ENCODE assay signal across 9 mouse cellular contexts in genomic region chr6:115761995-115762756, GRCm38 (mm10). TPM values are rescaled to one million over a fixed set of nuclear protein-coding genes. Genes with fewer than 3 reads are reported as not detected.
A peak's percentile ranks its signal among the peaks of the same experiment; 100 is the strongest.
DNase-seq lines count a peak whose midpoint lies in the region; ATAC-seq and TF ChIP-seq lines count a peak whose summit lies in the region.
"Had no signal": no experiment of that assay in that cellular context is flagged by ENCODE, and none has a peak within 500 bp of the region (broad histone marks: within the 10 kb centered on the region; RNA-seq: fewer than 3 reads in every experiment).

Gene Tmem40 (minus strand): TSS chr6:115762410.

- H3K4me2 ChIP-seq in forebrain, embryonic 12.5 days: peak within 1 kb of the TSS; percentile 28
- H3K4me2 ChIP-seq in forebrain, postnatal 0 days (ENCODE audit: low read depth): no peak within 1 kb of the TSS
- peak within 1 kb of the TSS; percentile 24; the same call in 1 of the 2 replicates for H3K4me2 ChIP-seq in embryonic facial prominence, embryonic 13.5 days
- peak within 1 kb of the TSS; percentile 45 for H3K4me2 ChIP-seq in liver, embryonic 13.5 days

- no peak for TF ChIP-seq CTCF in forebrain, postnatal 0 days (IDR thresholded peaks at IDR 0.05; ENCODE audit: low read depth)
- TF ChIP-seq CTCF in kidney, adult 2 months (conservative IDR thresholded peaks at IDR 0.05; ENCODE audit: insufficient read depth, insufficient read length, low read depth, low read length): no peak

- H3K4me3 ChIP-seq in forebrain, embryonic 12.5 days (replicated peaks): no peak within 1 kb of the TSS
- H3K4me3 ChIP-seq in forebrain, postnatal 0 days (ENCODE audit: low read depth, low read length): no peak within 1 kb of the TSS
- H3K4me3 ChIP-seq in embryonic facial prominence, embryonic 13.5 days: no peak within 1 kb of the TSS
- no peak within 1 kb of the TSS for H3K4me3 ChIP-seq in liver, embryonic 13.5 days (replicated peaks)
- no peak within 1 kb of the TSS for H3K4me3 ChIP-seq in kidney, adult 2 months (ENCODE audit: insufficient read depth, low read depth, low read length)

- no peak for TF ChIP-seq POLR2A in kidney, adult 2 months (IDR thresholded peaks at IDR 0.05; ENCODE audit: low read depth, low read length)

- H3K27ac ChIP-seq in forebrain, embryonic 12.5 days: peak within 1 kb of the TSS; percentile 75
- no peak within 1 kb of the TSS for H3K27ac ChIP-seq in forebrain, postnatal 0 days (ENCODE audit: low read depth, low read length)
- peak within 1 kb of the TSS; percentile 58; the same call in 1 of the 2 replicates for H3K27ac ChIP-seq in embryonic facial prominence, embryonic 13.5 days
- peak within 1 kb of the TSS; percentile 63 for H3K27ac ChIP-seq in liver, embryonic 13.5 days
- no peak within 1 kb of the TSS for H3K27ac ChIP-seq in kidney, adult 2 months (ENCODE audit: insufficient read depth, low read depth, low read length)

- H3K9ac ChIP-seq in forebrain, embryonic 12.5 days: no peak within 1 kb of the TSS
- no peak within 1 kb of the TSS for H3K9ac ChIP-seq in forebrain, postnatal 0 days
- no peak within 1 kb of the TSS for H3K9ac ChIP-seq in embryonic facial prominence, embryonic 13.5 days
- H3K9ac ChIP-seq in liver, embryonic 13.5 days: peak within 1 kb of the TSS; percentile 10; the same call in 1 of the 2 replicates

- 0 out of 2 replicates have a peak, but pooled peaks cover 3% of the 10 kb centered on the region for H3K9me3 ChIP-seq in forebrain, embryonic 12.5 days
- no peaks in the 10 kb centered on the region for H3K9me3 ChIP-seq in forebrain, postnatal 0 days (ENCODE audit: low read length)
- H3K9me3 ChIP-seq in embryonic facial prominence, embryonic 13.5 days: no peaks in the 10 kb centered on the region
- H3K9me3 ChIP-seq in liver, embryonic 13.5 days (replicated peaks): no peaks in the 10 kb centered on the region

- H3K36me3 ChIP-seq in forebrain, embryonic 12.5 days (replicated peaks): no peaks in the 10 kb centered on the region
- no peaks in the 10 kb centered on the region for H3K36me3 ChIP-seq in forebrain, postnatal 0 days (ENCODE audit: insufficient read depth)
- H3K36me3 ChIP-seq in embryonic facial prominence, embryonic 13.5 days: no peaks in the 10 kb centered on the region
- no peaks in the 10 kb centered on the region for H3K36me3 ChIP-seq in liver, embryonic 13.5 days
- H3K36me3 ChIP-seq in kidney, adult 2 months (ENCODE audit: control insufficient read depth, insufficient read depth, low read length): no peaks in the 10 kb centered on the region

- peaks cover 29% of the 10 kb centered on the region for H3K4me1 ChIP-seq in forebrain, embryonic 12.5 days
- peaks cover 3% of the 10 kb centered on the region; the same call in 1 of the 2 replicates for H3K4me1 ChIP-seq in forebrain, postnatal 0 days (ENCODE audit: insufficient read depth)
- peaks cover 27% of the 10 kb centered on the region for H3K4me1 ChIP-seq in embryonic facial prominence, embryonic 13.5 days
- peaks cover 78% of the 10 kb centered on the region for H3K4me1 ChIP-seq in liver, embryonic 13.5 days (replicated peaks)
- H3K4me1 ChIP-seq in kidney, adult 2 months (ENCODE audit: control insufficient read depth, insufficient read depth, low read length): no peaks in the 10 kb centered on the region; the same call in 1 of the 2 replicates

- no peaks in the 10 kb centered on the region for H3K27me3 ChIP-seq in forebrain, embryonic 12.5 days
- H3K27me3 ChIP-seq in forebrain, postnatal 0 days (ENCODE audit: insufficient read depth, low read length): no peaks in the 10 kb centered on the region
- no peaks in the 10 kb centered on the region for H3K27me3 ChIP-seq in embryonic facial prominence, embryonic 13.5 days
- no peaks in the 10 kb centered on the region for H3K27me3 ChIP-seq in liver, embryonic 13.5 days
- no peaks in the 10 kb centered on the region for H3K27me3 ChIP-seq in kidney, adult 2 months (replicated peaks; ENCODE audit: control insufficient read depth, insufficient read depth, low read length)
- H3K27me3 ChIP-seq: CH12.LX had no signal

- 1% methylated on average over 9 of the region's 9 CpGs for whole genome bisulfite sequencing in forebrain, embryonic 12.5 days
- WGBS in forebrain, postnatal 0 days: 3% methylated on average over 9 of the region's 9 CpGs
- WGBS in embryonic facial prominence, embryonic 13.5 days: 3% methylated on average over 9 of the region's 9 CpGs
- WGBS in liver, embryonic 13.5 days (ENCODE audit: insufficient replicate concordance): 3% methylated on average over 9 of the region's 9 CpGs
- WGBS in kidney, adult 2 months: 14% methylated on average over 9 of the region's 9 CpGs

- ATAC-seq in forebrain, embryonic 12.5 days (ENCODE audit: low FRiP score): peak; percentile 18; the same call in 1 of the 2 replicates
- ATAC-seq in forebrain, postnatal 0 days: no peak; the same call in 1 of the 2 replicates
- no peak for ATAC-seq in embryonic facial prominence, embryonic 13.5 days (ENCODE audit: insufficient number of reproducible peaks, insufficient read depth, low FRiP score, low TSS enrichment, low read depth)
- peak; percentile 40 for ATAC-seq in liver, embryonic 13.5 days (ENCODE audit: low read depth)

- DNase-seq in forebrain, postnatal 0 days: no peak
- peak; percentile 72 for DNase-seq in CD4-positive helper T cell, adult 2 months (ENCODE audit: low read depth, low spot score)
- peak; percentile 13 for DNase-seq in liver, embryonic 13.5 days
- DNase-seq in retina, postnatal 1 day: peak; percentile 32
- DNase-seq in layer of hippocampus, postnatal 14 days (ENCODE audit: low spot score in 2 of 2): no peak
- no peak for DNase-seq in kidney, adult 2 months

RNA-seq across cellular contexts. Expression of gene Tmem40, which starts in this region (rescaled TPM):
- 0.87 and 1.1 TPM in 2 replicates for polyA plus RNA-seq in forebrain, embryonic 12.5 days (2016; fragmentation: Nextera tagmentation; extraction: Ambion mirVana)
- total RNA-seq in forebrain, postnatal 0 days (2014; rRNA removed): 0.38 and 1.4 TPM in 2 replicates
- polyA plus RNA-seq in forebrain, postnatal 0 days (2015; fragmentation: Nextera tagmentation; extraction: Ambion mirVana): 0.73 and 1.1 TPM in 2 replicates
- polyA plus RNA-seq in embryonic facial prominence, embryonic 13.5 days (2015; fragmentation: Nextera tagmentation; extraction: Ambion mirVana): 3.7 and 4.2 TPM in 2 replicates
- 28.3 and 29.9 TPM in 2 replicates for polyA plus RNA-seq in liver, embryonic 13.5 days (2015; fragmentation: Nextera tagmentation; extraction: Ambion mirVana)
- total RNA-seq in layer of hippocampus, postnatal 14 days (2021): 1 to 10 TPM in 1 of 2 experiments, under 1 TPM in 1; 0.88 to 1.2 TPM
- 0.50 TPM in 2 replicates for polyA plus RNA-seq in kidney, adult 2 months (2012; rRNA removed)
- total RNA-seq: CH12.LX had no signal

Comparison
In these comparisons a context has a peak if more than half of its experiments do, and no peak if none do; other contexts are left out.
1. ATAC-seq: peak in forebrain, embryonic 12.5 days (single experiment) and liver, embryonic 13.5 days (single experiment); none in forebrain, postnatal 0 days (single experiment) and embryonic facial prominence, embryonic 13.5 days (single experiment).
2. H3K27ac ChIP-seq: peak in forebrain, embryonic 12.5 days (single experiment), embryonic facial prominence, embryonic 13.5 days (single experiment) and liver, embryonic 13.5 days (single experiment); none in forebrain, postnatal 0 days (single experiment) and kidney, adult 2 months (single experiment).
3. DNase-seq: peak in CD4-positive helper T cell, adult 2 months (single experiment), liver, embryonic 13.5 days (single experiment) and retina, postnatal 1 day (single experiment); none in forebrain, postnatal 0 days (single experiment), layer of hippocampus, postnatal 14 days (0 of 2) and kidney, adult 2 months (single experiment).